Mouse (Mus musculus) small intestine, adult 2 months (tissue): ENCODE measurements around the gene Rbm42.

Source experiments
- CTCF ChIP-seq: fragments of 200-500 bp; IDR thresholded peaks from 2 replicates; pipeline ENCODE4 v1.5.1; 2012; ENCODE audit warnings: low read depth, mild to moderate bottlenecking, control low read depth, inconsistent platforms, low read length, moderate library complexity, mixed read lengths; ENCODE audit not compliant: insufficient replicate concordance, insufficient read length; ENCODE audit errors: extremely low read depth
- POLR2A ChIP-seq: fragments of 200-500 bp; IDR thresholded peaks from 2 replicates; pipeline ENCODE4 v1.6.1; 2012; ENCODE audit warnings: low read depth, mild to moderate bottlenecking, control low read depth, inconsistent platforms, low read length, moderate library complexity

- TF ChIP-seq CTCF (no peak), POLR2A (no peak)
Measured at GRCm38 (mm10) chr7:30592772-30593423, 57.2 kb downstream of the Rbm42 start.
